Mouse (Mus musculus) olfactory bulb, adult 2 months (tissue): ENCODE data around the gene Osbpl11. TPM values are rescaled to one million over a fixed set of nuclear protein-coding genes. Genes with fewer than 3 reads are reported as not detected.

Source experiments
- H3K27ac ChIP-seq: fragments of 200-500 bp; 2 replicates; pipeline ENCODE4 v1.5.1; 2012; ENCODE audit warnings: low read depth, low read length; ENCODE audit not compliant: insufficient read depth
- H3K4me1 ChIP-seq: fragments of 200-500 bp; 2 replicates; pipeline ENCODE4 v1.6.1; 2012; ENCODE audit warnings: low read length; ENCODE audit not compliant: control insufficient read depth, insufficient read depth
- H3K4me3 ChIP-seq: fragments of 200-500 bp; 2 replicates; pipeline ENCODE4 v1.5.1; 2012; ENCODE audit warnings: mild to moderate bottlenecking, low read depth, low read length, moderate library complexity; ENCODE audit not compliant: insufficient read depth
- CTCF ChIP-seq: fragments of 200-500 bp; IDR thresholded peaks from 2 replicates; pipeline ENCODE4 v1.5.1; 2012; ENCODE audit warnings: low read depth, mild to moderate bottlenecking, low read length, moderate library complexity; ENCODE audit not compliant: insufficient read depth
- POLR2A ChIP-seq: fragments of 200-500 bp; IDR thresholded peaks from 2 replicates; pipeline ENCODE4 v1.6.1; 2012; ENCODE audit warnings: mild to moderate bottlenecking, low read depth, low read length, moderate library complexity; ENCODE audit not compliant: insufficient read depth
- WGBS: fragments of 180-500 bp; shearing (Covaris S2); methylation state at CpG from one replicate; pipeline ENCODE4 v1.1.7; 2018; 5-methylcytosine and 5-hydroxymethylcytosine counted together
- polyA plus RNA-seq: library from polyadenylated mRNA; stranded (reverse); fragments of >200 nt; gene quantifications from 2 replicates; pipeline ENCODE4 v1.2.4, GENCODE M21; 2012; ENCODE audit warnings: low replicate concordance; ENCODE audit not compliant: missing spikeins, insufficient read depth, insufficient read length

Osbpl11 gene
- polyA plus RNA-seq, 1 experiment = not detected

DNA sequence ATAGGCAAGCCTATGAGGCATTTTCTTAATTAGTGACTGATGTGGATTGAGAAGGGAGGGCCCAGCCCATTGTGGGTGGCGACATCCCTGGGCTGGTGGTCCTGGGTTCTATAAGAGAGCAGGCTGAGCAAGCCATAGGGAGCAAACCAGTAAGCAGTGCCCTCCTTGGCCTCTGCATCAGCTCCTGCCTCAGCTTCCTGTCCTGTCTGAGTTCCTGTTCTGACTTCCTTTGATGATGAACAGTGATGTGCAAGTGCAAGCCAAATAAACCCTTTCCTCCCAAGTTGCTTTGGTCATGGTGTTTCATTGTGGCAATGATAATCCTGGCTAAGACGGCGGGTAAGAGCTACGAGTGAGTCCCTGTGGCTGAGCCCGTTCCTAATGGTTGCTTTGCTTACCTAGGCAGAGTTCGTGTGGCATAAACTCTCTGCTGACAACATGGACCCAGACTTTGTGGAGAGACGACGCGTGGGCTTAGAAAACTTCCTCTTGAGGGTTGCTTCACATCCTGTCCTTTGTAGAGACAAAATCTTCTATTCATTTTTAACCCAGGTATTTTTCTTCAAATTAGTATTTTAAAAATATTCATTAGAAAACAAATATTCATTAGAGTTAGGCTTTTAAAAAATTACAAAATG lies 82.9 kb downstream of the Osbpl11 start:
- H3K27ac ChIP-seq = no peak overlapping the region
- TF ChIP-seq POLR2A (no peak), CTCF (no peak)
- H3K4me1 ChIP-seq = no peaks in the 10 kb centered on the region
- no peak overlapping the region for H3K4me3 ChIP-seq
- 91% methylated on average over 9 of the region's 9 CpGs for WGBS

DNA sequence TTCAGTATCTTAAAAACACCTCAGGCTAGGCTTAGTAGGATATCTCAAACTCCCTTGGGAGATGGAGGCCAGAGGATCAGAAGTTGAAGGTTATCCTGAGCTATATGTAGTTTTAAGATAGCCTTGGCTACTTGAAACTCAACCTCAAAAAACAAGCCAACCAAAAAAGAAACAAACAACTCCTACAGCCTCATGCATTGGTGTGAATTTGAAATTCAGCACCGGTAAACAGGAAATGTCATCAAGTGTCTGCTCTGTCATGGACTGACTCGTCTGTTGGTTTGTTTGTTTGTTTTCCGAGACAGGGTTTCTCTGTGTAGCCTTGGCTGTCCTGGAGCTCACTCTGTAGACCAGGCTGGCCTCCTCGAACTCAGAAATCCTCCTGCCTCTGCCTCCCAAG lies 87.0 kb downstream of the Osbpl11 start:
- H3K4me1 ChIP-seq = no peaks in the 10 kb centered on the region
- WGBS = 96% methylated on average over 4 of the region's 4 CpGs
- no peak overlapping the region for H3K4me3 ChIP-seq
- no peak overlapping the region for H3K27ac ChIP-seq
- TF ChIP-seq POLR2A = no peak
- TF ChIP-seq CTCF = no peak

DNA sequence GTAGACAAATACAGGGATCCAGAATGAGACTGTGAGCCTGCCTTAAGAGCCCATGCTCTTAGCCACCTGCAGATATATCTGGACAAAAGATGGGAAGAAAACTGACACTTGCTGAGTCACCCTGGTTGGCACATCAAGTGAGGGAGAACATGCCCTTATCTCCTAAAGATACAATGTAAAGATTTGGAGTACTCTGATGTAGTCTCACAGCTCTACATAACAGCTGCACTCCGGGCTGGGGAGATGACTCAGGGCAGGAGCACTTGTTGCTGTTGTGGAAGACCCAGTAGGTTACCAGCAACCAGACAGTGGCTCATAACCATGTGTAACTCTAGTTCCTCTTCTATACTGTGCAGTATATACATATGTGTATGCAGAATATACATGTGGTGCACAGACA lies 98.2 kb downstream of the Osbpl11 start:
- Histone ChIP-seq H3K4me3 (no peak overlapping the region), H3K4me1 (no peaks in the 10 kb centered on the region), H3K27ac (no peak overlapping the region)
- no peak for TF ChIP-seq CTCF
- no peak for TF ChIP-seq POLR2A
- 46% methylated on average over 1 of the region's 1 CpGs for WGBS

DNA sequence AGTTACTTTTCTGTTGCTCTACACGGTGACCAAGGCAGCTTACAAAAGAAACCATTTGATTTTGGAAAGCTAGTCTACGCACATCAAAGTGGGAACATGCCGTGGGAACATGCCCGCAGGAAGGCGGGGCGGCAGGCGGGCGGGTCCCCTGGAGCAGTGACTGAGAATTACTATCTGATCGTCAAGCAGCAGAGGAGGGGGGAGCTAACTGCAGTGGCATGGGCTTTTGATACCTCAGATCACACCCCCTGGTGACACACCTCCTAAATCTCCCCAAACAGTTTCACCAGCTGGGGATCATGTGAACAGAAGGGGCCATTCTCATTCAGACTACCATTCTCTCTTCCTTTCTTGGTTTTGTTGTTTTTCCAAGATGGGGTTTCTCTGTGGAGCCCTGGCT lies 103.7 kb downstream of the Osbpl11 start:
- H3K4me1 ChIP-seq = peaks cover 2% of the 10 kb centered on the region; the same call in 1 of the 2 replicates
- WGBS = 72% methylated on average over 9 of the region's 9 CpGs
- no peak overlapping the region for H3K4me3 ChIP-seq
- TF ChIP-seq CTCF = no peak
- TF ChIP-seq POLR2A = no peak
- H3K27ac ChIP-seq = no peak overlapping the region

DNA sequence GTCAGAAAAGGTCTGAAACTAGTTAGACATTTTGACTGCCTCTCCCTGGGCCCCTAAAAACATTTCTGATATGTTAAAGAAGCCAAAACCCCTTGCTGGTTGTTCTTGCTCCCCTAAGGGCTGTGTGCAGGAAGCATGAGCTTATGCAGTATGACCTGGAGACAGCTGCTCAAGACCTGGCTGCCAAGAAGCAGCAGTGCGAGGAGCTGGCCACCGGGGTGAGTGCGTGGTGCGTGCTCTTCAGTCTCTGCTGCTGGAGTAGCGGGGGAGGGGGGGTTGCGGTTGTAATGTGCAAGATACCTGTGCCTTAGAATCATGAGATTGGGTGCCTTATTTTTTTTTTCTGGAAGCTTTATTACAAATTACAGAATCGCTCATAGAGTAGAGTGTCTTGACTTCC lies 105.1 kb downstream of the Osbpl11 start:
- 83% methylated on average over 7 of the region's 7 CpGs for WGBS
- TF ChIP-seq POLR2A = no peak
- no peak for TF ChIP-seq CTCF

DNA sequence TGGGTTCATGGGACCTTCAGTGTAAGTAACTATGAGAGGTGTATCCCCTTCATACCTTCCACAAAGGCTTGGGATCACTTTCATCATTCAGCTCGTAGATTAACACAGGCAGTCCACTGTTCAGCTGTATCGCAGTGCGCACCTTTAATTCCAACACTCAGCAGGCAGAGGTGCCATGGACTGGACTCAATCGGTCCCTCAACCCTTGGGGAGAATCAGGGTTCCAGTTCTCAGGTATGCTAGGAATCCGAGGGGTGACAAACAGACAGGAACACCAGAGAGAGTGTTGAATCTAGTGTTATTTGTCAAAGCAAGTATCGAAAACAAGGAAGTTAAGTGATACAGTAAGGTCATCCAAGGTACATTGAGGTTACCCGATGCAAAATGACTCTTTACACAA lies 107.4 kb downstream of the Osbpl11 start:
- Histone ChIP-seq H3K4me3 (no peak overlapping the region), H3K27ac (no peak overlapping the region), H3K4me1 (peaks cover 2% of the 10 kb centered on the region; the same call in 1 of the 2 replicates)
- WGBS = 96% methylated on average over 7 of the region's 7 CpGs
- TF ChIP-seq POLR2A = no peak
- no peak for TF ChIP-seq CTCF

More for the DNA sequence above, 105.1 kb downstream of the Osbpl11 start:
- H3K4me1 ChIP-seq = peaks cover 2% of the 10 kb centered on the region; the same call in 1 of the 2 replicates
- no peak overlapping the region for H3K4me3 ChIP-seq
- H3K27ac ChIP-seq = no peak overlapping the region

Other genes starting within 250 kb of the Osbpl11 start
- not detected in 2 replicates for gene Iqcg, start 128.9 kb upstream of the Osbpl11 start, polyA plus RNA-seq
- gene Rpl35a, start 128.6 kb upstream of the Osbpl11 start, polyA plus RNA-seq = not detected in 2 replicates
- not detected in 2 replicates for gene Lmln, start 122.5 kb upstream of the Osbpl11 start, polyA plus RNA-seq
- gene Snx4, start 66.4 kb downstream of the Osbpl11 start, polyA plus RNA-seq = not detected in 2 replicates
- gene Zfp148, start 195.8 kb downstream of the Osbpl11 start, polyA plus RNA-seq = 48.4 and 83.8 TPM in 2 replicates